Comparison of ENCODE assay signal across 9 mouse cellular contexts in the genomic region with DNA sequence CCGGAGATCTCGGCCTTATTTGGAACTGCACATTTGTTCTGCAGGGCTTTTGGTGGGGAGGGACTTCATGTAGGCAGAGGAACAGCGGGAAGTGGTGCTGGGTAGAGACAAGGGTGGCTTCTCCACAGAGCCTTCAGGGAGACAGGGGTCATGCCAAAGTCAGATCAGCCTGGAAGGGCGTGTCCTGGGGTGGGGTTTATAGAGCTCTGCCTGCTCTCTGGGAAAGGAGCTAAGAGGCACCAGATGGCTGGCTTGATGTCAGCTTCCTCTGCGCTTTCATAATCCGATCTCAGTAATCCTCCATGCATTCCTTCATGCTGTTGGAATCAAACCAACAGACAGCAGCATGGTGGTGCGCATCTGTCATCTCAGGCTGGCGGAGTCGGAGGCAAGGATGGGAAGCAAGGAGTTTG. TPM values are rescaled to one million over a fixed set of nuclear protein-coding genes. Genes with fewer than 3 reads are reported as not detected.
DNase-seq lines count a peak whose midpoint lies in the region; ATAC-seq and TF ChIP-seq lines count a peak whose summit lies in the region.
"Had no signal": no experiment of that assay in that cellular context is flagged by ENCODE, and none has a peak within 500 bp of the region (broad histone marks: within the 10 kb centered on the region; RNA-seq: fewer than 3 reads in every experiment).

No protein-coding gene starts in this region.

- H3K9ac ChIP-seq in kidney, embryonic 16.5 days (replicated peaks; ENCODE audit: low read length), result 0 out of 2 replicates have a peak overlapping the region, but pooled peaks have one; percentile 7
- no peak overlapping the region for H3K9ac ChIP-seq in stomach, embryonic 15.5 days
- H3K9ac ChIP-seq: lung, embryonic 15.5 days had no signal

- H3K9me3 ChIP-seq in kidney, embryonic 16.5 days (ENCODE audit: low read length), result no peaks in the 10 kb centered on the region
- H3K9me3 ChIP-seq in stomach, embryonic 15.5 days, result no peaks in the 10 kb centered on the region
- H3K9me3 ChIP-seq: lung, embryonic 15.5 days had no signal

- ATAC-seq in kidney, embryonic 16.5 days (ENCODE audit: low FRiP score, low TSS enrichment), result no peak
- peak; percentile 53 for ATAC-seq in stomach, embryonic 15.5 days (ENCODE audit: insufficient read depth, low FRiP score, low read depth)

- H3K27me3 ChIP-seq in kidney, embryonic 16.5 days (ENCODE audit: insufficient read depth, low read length), result no peaks in the 10 kb centered on the region
- H3K27me3 ChIP-seq in stomach, embryonic 15.5 days (replicated peaks), result no peaks in the 10 kb centered on the region
- H3K27me3 ChIP-seq: lung, embryonic 15.5 days had no signal

- peaks cover 29% of the 10 kb centered on the region for H3K4me1 ChIP-seq in kidney, embryonic 16.5 days (ENCODE audit: insufficient read depth, low read length)
- H3K4me1 ChIP-seq in stomach, embryonic 15.5 days, result peaks cover 10% of the 10 kb centered on the region; the same call in 1 of the 2 replicates

- DNase-seq in kidney, postnatal 14 days, result no peak
- DNase-seq in cerebellum, postnatal 14 days, result peak; percentile 89 to 91
- peak; percentile 65 to 82 for DNase-seq in heart, adult 18-20 months
- DNase-seq in layer of hippocampus, adult 2 months (ENCODE audit: low spot score in 2 of 2), result peak; percentile 66 to 72
- peak; percentile 19 for DNase-seq in lung, postnatal 14 days
- no peak for DNase-seq in Muller cell, postnatal 12 days (ENCODE audit: inconsistent ontology term)

- TF ChIP-seq CTCF in layer of hippocampus, adult 2 months (conservative IDR thresholded peaks at IDR 0.05), result no peak

- H3K36me3 ChIP-seq in kidney, embryonic 16.5 days (ENCODE audit: insufficient read depth, low read length), result peaks cover 2% of the 10 kb centered on the region; the same call in 1 of the 2 replicates
- H3K36me3 ChIP-seq in stomach, embryonic 15.5 days, result peaks cover 4% of the 10 kb centered on the region; the same call in 1 of the 2 replicates

- no peak overlapping the region for H3K4me2 ChIP-seq in kidney, embryonic 16.5 days (replicated peaks; ENCODE audit: low read depth, low read length)
- no peak overlapping the region; the same call in 1 of the 2 replicates for H3K4me2 ChIP-seq in stomach, embryonic 15.5 days
- H3K4me2 ChIP-seq: lung, embryonic 15.5 days had no signal

- H3K4me3 ChIP-seq in kidney, embryonic 16.5 days (ENCODE audit: low read length), result no peak overlapping the region
- H3K4me3 ChIP-seq in layer of hippocampus, adult 2 months, result no peak overlapping the region
- H3K4me3 ChIP-seq in stomach, embryonic 15.5 days (replicated peaks), result no peak overlapping the region
- H3K4me3 ChIP-seq: lung, embryonic 15.5 days had no signal

- H3K27ac ChIP-seq in kidney, embryonic 16.5 days (ENCODE audit: low read length), result no peak overlapping the region
- peak overlapping the region; percentile 81 for H3K27ac ChIP-seq in layer of hippocampus, adult 2 months
- H3K27ac ChIP-seq in stomach, embryonic 15.5 days, result peak overlapping the region; percentile 58
- H3K27ac ChIP-seq: lung, embryonic 15.5 days had no signal

- 76% methylated on average over 9 of the region's 9 CpGs for WGBS in kidney, embryonic 16.5 days
- WGBS in stomach, embryonic 15.5 days, result 35% methylated on average over 9 of the region's 9 CpGs

RNA-seq across cellular contexts. Expression of gene Stat1, which starts 30.7 kb away (rescaled TPM):
- 18.6 and 21.5 TPM in 2 replicates for polyA plus RNA-seq in kidney, embryonic 16.5 days (2015; fragmentation: Nextera tagmentation; extraction: Ambion mirVana)
- total RNA-seq in heart, adult 18-20 months (2021), result 10 to 100 TPM; 31.9 to 39.9 TPM
- 10 to 100 TPM; 22.0 to 23.4 TPM for total RNA-seq in layer of hippocampus, adult 2 months (2021)
- 24.9 and 25.1 TPM in 2 replicates for polyA plus RNA-seq in stomach, embryonic 15.5 days (2015; fragmentation: Nextera tagmentation; extraction: Ambion mirVana)

Comparison
In these comparisons a context has a peak if more than half of its experiments do, and no peak if none do; other contexts are left out.
1. DNase-seq: peak in cerebellum, postnatal 14 days (2 of 2), heart, adult 18-20 months (2 of 2), layer of hippocampus, adult 2 months (2 of 2) and lung, postnatal 14 days (single experiment); none in kidney, postnatal 14 days (single experiment) and Muller cell, postnatal 12 days (single experiment).